Mouse (Mus musculus): Measurements from ENCODE around the gene Tmc3. TPM values are rescaled to one million over a fixed set of nuclear protein-coding genes. Genes with fewer than 3 reads are reported as not detected.
A peak's percentile ranks its signal among the peaks of the same experiment; 100 is the strongest.

The Tmc3 gene
- polyA plus RNA-seq, 1 experiment from 2014 or later, result 0.07 TPM

DNA sequence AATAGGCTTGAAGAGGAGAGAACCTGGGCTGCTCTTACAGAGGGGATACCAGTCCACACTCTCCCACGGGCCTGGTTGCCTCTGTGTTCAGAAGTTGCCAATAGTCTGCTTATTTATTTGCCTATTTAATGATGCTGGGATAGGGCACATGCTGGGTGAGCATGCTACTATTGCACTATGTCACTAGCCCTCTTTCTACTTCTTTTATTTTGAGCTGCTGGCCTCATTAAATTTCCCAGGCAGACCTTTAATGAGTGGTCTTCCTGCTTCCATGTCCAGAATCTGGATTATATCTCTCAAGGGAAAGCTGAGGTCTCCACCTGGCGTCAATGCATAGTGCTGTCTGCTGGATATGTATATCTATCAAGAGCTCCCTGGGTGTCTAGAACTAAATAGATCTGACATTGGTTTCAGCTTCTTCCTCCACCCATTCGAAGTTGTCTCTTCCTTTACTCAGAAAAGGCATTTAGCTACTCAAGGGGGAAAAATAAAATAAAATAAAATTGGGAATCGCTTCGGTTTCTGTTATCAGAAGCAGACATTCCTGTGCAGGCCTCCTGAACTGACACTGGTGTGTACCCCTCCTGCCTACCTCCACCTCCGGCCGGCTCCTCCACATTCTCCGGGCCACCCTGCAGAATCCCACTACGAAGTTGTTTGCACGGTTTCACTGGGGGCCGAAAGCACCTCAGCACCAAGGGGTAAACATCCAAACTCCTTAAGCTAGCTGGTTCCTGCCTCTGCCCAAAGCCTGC lies 46.5 kb downstream of the Tmc3 start:
- Histone ChIP-seq H3K36me3 (ENCODE audit: control insufficient read depth, insufficient read depth) (no peaks in the 10 kb centered on the region), H3K4me2 (ENCODE audit: low read depth, low read length) (peak overlapping the region; percentile 73), H3K27me3 (ENCODE audit: control insufficient read depth, insufficient read depth, low read depth, low read length) (no peaks in the 10 kb centered on the region), H3K27ac (ENCODE audit: low read length) (no peak overlapping the region), H3K4me3 (ENCODE audit: low read depth, low read length) (peak overlapping the region; percentile 67), H3K9me3 (replicated peaks; ENCODE audit: control insufficient read depth, low read length) (no peaks in the 10 kb centered on the region), H3K4me1 (ENCODE audit: control insufficient read depth, low read depth, low read length) (peaks cover 15% of the 10 kb centered on the region), H3K9ac (ENCODE audit: low read depth, low read length) (peak overlapping the region; percentile 63)
- peak; percentile 20 for ATAC-seq (ENCODE audit: low read depth)
- 6% methylated on average over 11 of the region's 11 CpGs for WGBS (ENCODE audit: insufficient replicate concordance)

DNA sequence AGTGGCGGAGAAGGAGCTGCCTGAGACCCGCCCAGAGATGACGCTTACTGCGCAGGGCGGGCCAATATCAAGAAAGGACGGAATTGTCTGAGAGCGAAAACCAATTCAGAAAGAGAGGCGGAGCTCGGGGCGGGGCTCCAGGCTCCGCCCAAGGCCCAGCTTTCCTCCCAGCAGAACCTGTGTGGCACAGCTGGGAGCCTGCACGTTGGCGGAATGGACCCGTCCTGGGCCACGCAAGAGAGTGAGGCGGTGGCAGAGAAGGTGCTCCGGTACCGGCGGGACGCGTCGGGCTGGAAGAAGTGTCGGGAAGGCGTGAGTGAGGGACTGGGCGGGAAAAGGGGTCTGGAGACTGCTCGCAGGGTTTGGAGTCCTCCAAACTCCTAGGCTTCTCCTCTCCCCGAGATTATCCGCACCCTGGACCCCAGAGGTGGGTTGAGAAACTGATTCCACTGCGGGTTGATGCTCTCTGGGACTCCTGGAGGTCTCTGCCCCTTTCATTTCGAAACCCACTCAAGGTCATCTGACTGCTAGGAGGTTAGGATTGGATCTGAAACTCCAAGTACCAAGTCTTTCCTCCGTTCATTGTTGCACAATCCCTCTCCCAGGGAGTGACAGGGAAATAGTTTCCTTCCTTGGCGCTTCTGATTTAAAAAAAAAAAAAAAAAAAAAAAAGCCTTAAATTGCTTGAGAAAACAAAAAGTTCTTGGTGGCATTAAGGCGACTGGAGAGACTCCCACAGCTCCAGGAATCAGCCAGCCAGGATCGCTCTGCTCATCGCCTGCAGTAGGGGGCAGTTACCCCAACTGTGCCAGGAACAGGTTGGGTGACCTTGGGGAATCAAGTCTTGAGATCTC lies 47.3 kb downstream of the Tmc3 start, which contains the start of gene Stard5:
TSS of gene Stard5 (plus strand) at position 132 of the 854 bp plus-strand sequence.
- WGBS (ENCODE audit: insufficient replicate concordance), result 2% methylated on average over 35 of the region's 35 CpGs
- peak; percentile 94 for ATAC-seq (ENCODE audit: low read depth)
- Histone ChIP-seq H3K36me3 (ENCODE audit: control insufficient read depth, insufficient read depth) (no peaks in the 10 kb centered on the region), H3K27ac (ENCODE audit: low read length) (peak within 1 kb of the TSS; percentile 40), H3K27me3 (ENCODE audit: control insufficient read depth, insufficient read depth, low read depth, low read length) (no peaks in the 10 kb centered on the region), H3K9ac (ENCODE audit: low read depth, low read length) (peak within 1 kb of the TSS; percentile 65), H3K4me2 (ENCODE audit: low read depth, low read length) (peak within 1 kb of the TSS; percentile 73), H3K4me1 (ENCODE audit: control insufficient read depth, low read depth, low read length) (peaks cover 15% of the 10 kb centered on the region), H3K9me3 (replicated peaks; ENCODE audit: control insufficient read depth, low read length) (no peaks in the 10 kb centered on the region), H3K4me3 (ENCODE audit: low read depth, low read length) (peak within 1 kb of the TSS; percentile 67)

DNA sequence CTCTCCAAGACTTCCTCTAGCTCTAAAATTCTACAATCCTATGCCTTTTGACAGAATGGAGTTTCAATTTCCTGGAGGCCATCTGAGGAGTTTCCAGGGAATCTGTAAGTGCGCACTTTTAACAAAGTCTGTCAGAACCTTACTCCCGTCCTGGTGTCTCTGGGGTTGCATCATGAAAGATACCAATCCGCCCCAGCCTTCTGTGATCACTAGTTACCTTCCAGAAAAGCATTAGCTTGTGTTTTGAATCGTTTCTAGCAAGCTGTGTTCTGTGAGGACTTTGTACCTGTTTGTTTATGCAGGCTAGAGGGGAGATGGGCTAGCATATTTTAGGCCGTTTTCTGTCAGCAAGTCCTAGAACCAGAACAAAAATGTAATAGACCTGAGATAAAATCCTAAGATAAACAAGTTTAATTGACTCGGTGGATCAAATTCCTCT lies 48.0 kb downstream of the Tmc3 start:
- Histone ChIP-seq H3K9ac (ENCODE audit: low read depth, low read length) (peak overlapping the region; percentile 65; the same call in 1 of the 2 replicates), H3K4me1 (ENCODE audit: control insufficient read depth, low read depth, low read length) (peaks cover 15% of the 10 kb centered on the region), H3K36me3 (ENCODE audit: control insufficient read depth, insufficient read depth) (no peaks in the 10 kb centered on the region), H3K9me3 (replicated peaks; ENCODE audit: control insufficient read depth, low read length) (no peaks in the 10 kb centered on the region), H3K27me3 (ENCODE audit: control insufficient read depth, insufficient read depth, low read depth, low read length) (no peaks in the 10 kb centered on the region), H3K4me2 (ENCODE audit: low read depth, low read length) (peak overlapping the region; percentile 73), H3K27ac (ENCODE audit: low read length) (peak overlapping the region; percentile 51), H3K4me3 (ENCODE audit: low read depth, low read length) (peak overlapping the region; percentile 67)
- 48% methylated on average over 6 of the region's 6 CpGs for WGBS (ENCODE audit: insufficient replicate concordance)
- ATAC-seq (ENCODE audit: low read depth), result no peak

DNA sequence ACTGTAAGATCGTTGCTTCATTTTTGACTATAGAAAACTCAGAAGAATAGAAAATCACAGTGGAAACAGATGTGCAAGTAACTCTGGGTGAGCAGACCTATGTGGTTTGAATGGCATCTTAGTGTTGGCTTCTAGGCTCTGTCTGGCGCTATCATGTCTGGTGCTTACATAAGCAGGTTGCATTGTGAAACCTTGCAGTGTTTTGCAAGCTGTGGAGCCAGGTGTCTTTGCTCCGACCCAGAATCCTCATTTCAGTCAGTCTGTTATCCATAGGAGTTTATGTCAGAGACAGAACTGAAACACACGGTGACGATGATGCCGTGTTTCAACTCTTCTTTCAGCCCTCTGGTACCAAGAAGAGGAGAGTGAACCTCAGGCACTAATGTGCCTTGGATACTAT lies 49.1 kb downstream of the Tmc3 start:
- no peaks in the 10 kb centered on the region for H3K36me3 ChIP-seq (ENCODE audit: control insufficient read depth, insufficient read depth)
- no peak overlapping the region for H3K4me3 ChIP-seq (ENCODE audit: low read depth, low read length)
- no peak overlapping the region for H3K9ac ChIP-seq (ENCODE audit: low read depth, low read length)
- peaks cover 15% of the 10 kb centered on the region for H3K4me1 ChIP-seq (ENCODE audit: control insufficient read depth, low read depth, low read length)
- H3K27me3 ChIP-seq (ENCODE audit: control insufficient read depth, insufficient read depth, low read depth, low read length), result no peaks in the 10 kb centered on the region
- ATAC-seq (ENCODE audit: low read depth), result no peak
- H3K9me3 ChIP-seq (replicated peaks; ENCODE audit: control insufficient read depth, low read length), result no peaks in the 10 kb centered on the region
- no peak overlapping the region for H3K27ac ChIP-seq (ENCODE audit: low read length)
- 65% methylated on average over 6 of the region's 6 CpGs for WGBS (ENCODE audit: insufficient replicate concordance)
- H3K4me2 ChIP-seq (ENCODE audit: low read depth, low read length), result no peak overlapping the region

DNA sequence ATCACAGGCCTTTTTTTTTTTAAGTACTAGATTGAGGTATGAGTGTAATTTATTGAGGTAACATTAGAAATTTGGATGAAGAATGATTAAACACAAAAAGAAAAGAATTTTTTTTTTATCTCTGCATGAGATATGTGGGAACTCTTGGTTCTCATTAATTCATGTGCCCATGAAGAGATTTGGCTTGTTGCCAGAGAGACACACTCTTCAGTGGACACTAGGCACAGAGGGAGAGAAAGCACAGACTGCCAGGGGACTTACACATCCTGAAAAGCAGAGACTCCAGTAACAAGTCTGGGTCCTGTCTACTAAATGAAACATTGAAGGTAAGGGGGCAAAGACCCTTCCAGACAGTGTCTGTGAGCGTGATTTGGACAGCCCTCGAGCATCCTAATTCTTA lies 51.0 kb downstream of the Tmc3 start:
- H3K36me3 ChIP-seq (ENCODE audit: control insufficient read depth, insufficient read depth), result no peaks in the 10 kb centered on the region
- no peak overlapping the region for H3K4me3 ChIP-seq (ENCODE audit: low read depth, low read length)
- no peaks in the 10 kb centered on the region for H3K9me3 ChIP-seq (replicated peaks; ENCODE audit: control insufficient read depth, low read length)
- no peak overlapping the region for H3K9ac ChIP-seq (ENCODE audit: low read depth, low read length)
- no peaks in the 10 kb centered on the region for H3K27me3 ChIP-seq (ENCODE audit: control insufficient read depth, insufficient read depth, low read depth, low read length)
- no peak overlapping the region for H3K4me2 ChIP-seq (ENCODE audit: low read depth, low read length)
- H3K4me1 ChIP-seq (ENCODE audit: control insufficient read depth, low read depth, low read length), result peaks cover 15% of the 10 kb centered on the region
- H3K27ac ChIP-seq (ENCODE audit: low read length), result no peak overlapping the region
- 56% methylated on average over 2 of the region's 2 CpGs for WGBS (ENCODE audit: insufficient replicate concordance)
- ATAC-seq (ENCODE audit: low read depth), result no peak

DNA sequence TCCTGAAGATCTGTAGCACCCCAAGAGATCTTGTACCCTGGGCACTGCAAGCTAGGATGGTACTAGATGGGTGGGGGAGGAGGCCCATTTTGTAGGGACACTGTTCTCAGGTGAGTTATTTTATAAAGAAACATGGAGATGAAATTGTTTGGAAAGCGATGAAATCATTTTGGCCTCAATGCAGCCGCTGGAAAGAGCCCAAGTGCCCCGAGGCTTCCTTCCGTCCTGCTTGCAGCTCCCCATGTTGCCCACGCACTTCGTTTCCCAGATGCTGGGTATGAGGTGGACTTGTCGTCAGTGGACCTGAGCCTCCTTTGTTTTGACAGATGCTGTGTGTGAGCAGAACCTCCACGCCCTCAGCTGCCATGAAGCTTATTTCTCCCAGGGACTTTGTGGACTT lies 51.7 kb downstream of the Tmc3 start:
- Histone ChIP-seq H3K4me2 (ENCODE audit: low read depth, low read length) (no peak overlapping the region), H3K9ac (ENCODE audit: low read depth, low read length) (no peak overlapping the region), H3K27me3 (ENCODE audit: control insufficient read depth, insufficient read depth, low read depth, low read length) (no peaks in the 10 kb centered on the region), H3K9me3 (replicated peaks; ENCODE audit: control insufficient read depth, low read length) (no peaks in the 10 kb centered on the region), H3K4me3 (ENCODE audit: low read depth, low read length) (no peak overlapping the region), H3K4me1 (ENCODE audit: control insufficient read depth, low read depth, low read length) (peaks cover 15% of the 10 kb centered on the region; the same call in 1 of the 2 replicates), H3K27ac (ENCODE audit: low read length) (no peak overlapping the region), H3K36me3 (ENCODE audit: control insufficient read depth, insufficient read depth) (no peaks in the 10 kb centered on the region)
- ATAC-seq (ENCODE audit: low read depth), result no peak
- WGBS (ENCODE audit: insufficient replicate concordance), result 86% methylated on average over 8 of the region's 8 CpGs

DNA sequence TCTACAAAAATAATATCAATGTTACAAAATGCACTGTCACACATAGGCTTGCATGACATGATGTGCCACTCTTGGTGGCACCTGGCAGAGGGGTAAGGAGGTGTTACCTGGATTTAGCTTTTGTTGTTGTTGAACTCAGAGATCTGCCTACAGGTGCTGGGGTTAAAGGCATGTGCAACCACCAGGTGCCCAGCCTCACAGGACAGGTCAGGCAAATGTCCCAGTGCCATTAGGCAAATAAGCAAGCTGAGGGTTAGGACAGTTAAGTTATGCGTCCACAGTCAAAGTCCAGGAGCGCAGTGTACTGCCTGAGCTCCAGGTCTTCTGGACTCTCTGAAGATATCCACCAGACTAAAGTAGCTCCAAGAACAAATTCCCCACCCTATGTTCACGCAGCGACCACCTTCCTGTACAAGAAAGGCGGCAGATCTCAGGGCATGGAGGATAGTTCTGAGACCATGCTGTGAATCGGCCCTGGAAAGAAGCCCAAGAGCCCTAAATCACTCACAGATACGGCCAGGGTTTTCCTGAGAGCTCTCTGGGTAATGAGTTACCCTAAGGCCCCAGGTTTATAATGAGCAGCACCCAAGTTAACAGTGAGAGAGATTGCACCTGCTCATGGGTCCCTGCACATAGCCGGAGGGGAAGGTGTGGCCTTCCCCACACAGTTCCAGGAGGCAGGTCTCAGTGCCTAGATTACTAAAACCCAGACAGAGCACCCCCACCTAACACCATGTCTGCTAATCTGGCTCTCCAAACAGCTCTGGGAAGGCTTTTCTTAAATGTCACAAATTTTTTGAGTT lies 53.3 kb downstream of the Tmc3 start:
- no peaks in the 10 kb centered on the region for H3K36me3 ChIP-seq (ENCODE audit: control insufficient read depth, insufficient read depth)
- 74% methylated on average over 8 of the region's 8 CpGs for WGBS (ENCODE audit: insufficient replicate concordance)
- no peak overlapping the region for H3K9ac ChIP-seq (ENCODE audit: low read depth, low read length)
- H3K9me3 ChIP-seq (replicated peaks; ENCODE audit: control insufficient read depth, low read length), result no peaks in the 10 kb centered on the region
- H3K27me3 ChIP-seq (ENCODE audit: control insufficient read depth, insufficient read depth, low read depth, low read length), result no peaks in the 10 kb centered on the region
- H3K4me2 ChIP-seq (ENCODE audit: low read depth, low read length), result no peak overlapping the region
- H3K27ac ChIP-seq (ENCODE audit: low read length), result peak overlapping the region; percentile 56
- no peak overlapping the region for H3K4me3 ChIP-seq (ENCODE audit: low read depth, low read length)
- peak; percentile 80 for ATAC-seq (ENCODE audit: low read depth)
- peaks cover 7% of the 10 kb centered on the region; the same call in 1 of the 2 replicates for H3K4me1 ChIP-seq (ENCODE audit: control insufficient read depth, low read depth, low read length)

DNA sequence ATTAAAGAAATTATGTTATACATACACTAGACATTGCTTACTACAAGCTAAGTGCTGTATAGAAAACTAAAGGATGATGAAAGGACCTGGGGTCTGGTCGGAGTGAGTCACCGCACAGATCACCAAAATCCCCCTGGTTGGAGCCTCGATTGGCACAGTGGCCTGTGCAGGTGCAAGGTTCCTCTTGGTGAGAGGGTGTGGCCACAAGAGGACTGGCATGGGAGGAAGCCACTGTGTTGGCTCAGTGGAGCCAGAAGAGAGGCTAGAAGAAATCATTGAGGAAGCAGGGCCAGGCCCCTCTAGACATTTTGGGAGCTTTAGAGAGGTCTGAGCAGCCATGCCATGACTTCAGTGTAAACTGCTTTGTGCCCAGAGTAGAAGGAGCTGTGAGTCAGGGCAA lies 54.4 kb downstream of the Tmc3 start:
- Histone ChIP-seq H3K4me1 (ENCODE audit: control insufficient read depth, low read depth, low read length) (no peaks in the 10 kb centered on the region; the same call in 1 of the 2 replicates), H3K4me2 (ENCODE audit: low read depth, low read length) (no peak overlapping the region), H3K27me3 (ENCODE audit: control insufficient read depth, insufficient read depth, low read depth, low read length) (no peaks in the 10 kb centered on the region), H3K9me3 (replicated peaks; ENCODE audit: control insufficient read depth, low read length) (no peaks in the 10 kb centered on the region), H3K27ac (ENCODE audit: low read length) (no peak overlapping the region), H3K9ac (ENCODE audit: low read depth, low read length) (no peak overlapping the region), H3K4me3 (ENCODE audit: low read depth, low read length) (no peak overlapping the region), H3K36me3 (ENCODE audit: control insufficient read depth, insufficient read depth) (no peaks in the 10 kb centered on the region; the same call in 1 of the 2 replicates)
- ATAC-seq (ENCODE audit: low read depth), result no peak
- 48% methylated on average over 3 of the region's 3 CpGs for WGBS (ENCODE audit: insufficient replicate concordance)

Data from liver, embryonic 16.5 days (tissue).